Mouse (Mus musculus) lung, embryonic 16.5 days (tissue): ENCODE results near the gene Nrxn2. TPM values are rescaled to one million over a fixed set of nuclear protein-coding genes. Genes with fewer than 3 reads are reported as not detected.

ENCODE experiments used
- ATAC-seq: fragments of 200-750 bp; cut with Nextera tagmentation; 2 replicates; pipeline ENCODE4 v1.8.0; 2017; ENCODE audit warnings: low read depth, mild to moderate bottlenecking, moderate library complexity
- H3K27ac ChIP-seq: fragments of 300-500 bp; sonication (generic); 2 replicates; pipeline ENCODE4 v1.5.1; 2014; ENCODE audit warnings: mild to moderate bottlenecking, control low read depth, low read length
- H3K27me3 ChIP-seq: fragments of 300-500 bp; sonication (generic); 2 replicates; pipeline ENCODE4 v1.6.1; 2014; ENCODE audit warnings: low read depth, low read length, mixed read lengths; ENCODE audit not compliant: control insufficient read depth, insufficient read depth
- H3K36me3 ChIP-seq: fragments of 300-500 bp; sonication (generic); 2 replicates; pipeline ENCODE4 v1.6.1; 2014; ENCODE audit warnings: low read length; ENCODE audit not compliant: control insufficient read depth, insufficient read depth
- H3K4me1 ChIP-seq: fragments of 300-500 bp; sonication (generic); replicated peaks from 2 replicates; pipeline ENCODE4 v1.6.1; 2014; ENCODE audit warnings: low read length, mixed read lengths; ENCODE audit not compliant: control insufficient read depth, insufficient read depth
- H3K4me2 ChIP-seq: fragments of 300-500 bp; sonication (generic); 2 replicates; pipeline ENCODE4 v1.6.1; 2014; ENCODE audit warnings: low read depth, low read length, control low read depth
- H3K4me3 ChIP-seq: fragments of 300-500 bp; sonication (generic); 2 replicates; pipeline ENCODE4 v1.5.1; 2014; ENCODE audit warnings: mild to moderate bottlenecking, low read length, control low read depth
- H3K9ac ChIP-seq: fragments of 300-500 bp; sonication (generic); 2 replicates; pipeline ENCODE4 v1.6.1; 2014; ENCODE audit warnings: low read length, control low read depth
- H3K9me3 ChIP-seq: fragments of 300-500 bp; sonication (generic); 2 replicates; pipeline ENCODE4 v1.6.1; 2016; ENCODE audit warnings: low read length; ENCODE audit not compliant: control insufficient read depth
- WGBS: fragments of 180-500 bp; shearing (Covaris S2); extraction: QIAGEN DNeasy Blood & Tissue Kit; methylation state at CpG from one replicate; pipeline ENCODE4 v1.1.7; 2014; 5-methylcytosine and 5-hydroxymethylcytosine counted together
- polyA plus RNA-seq: library from polyadenylated mRNA; unstranded; fragments of >200 nt; fragmentation: Nextera tagmentation; extraction: Ambion mirVana; gene quantifications from 2 replicates; pipeline ENCODE4 v1.2.1, GENCODE M21; 2015

Nrxn2 gene
- polyA plus RNA-seq, 1 experiment from 2014 or later, result 0.88 TPM

- peaks cover 59% of the 10 kb centered on the region for H3K36me3 ChIP-seq
These were observed 41.0 kb upstream of the Nrxn2 start for GRCm38 (mm10) chr19:6377327-6378040.

GRCm38 (mm10) chr19:6380411-6381166 lies 37.9 kb upstream of the Nrxn2 start:
- peaks cover 32% of the 10 kb centered on the region for H3K36me3 ChIP-seq
- H3K27me3 ChIP-seq, result no peaks in the 10 kb centered on the region
- no peak overlapping the region for H3K4me3 ChIP-seq
- 0 out of 2 replicates have a peak, but pooled peaks have one; percentile 3 for ATAC-seq
- peaks cover 19% of the 10 kb centered on the region for H3K4me1 ChIP-seq
- no peak overlapping the region for H3K27ac ChIP-seq
- H3K4me2 ChIP-seq, result no peak overlapping the region
- WGBS, result 86% methylated on average over 9 of the region's 9 CpGs
- H3K9me3 ChIP-seq, result no peaks in the 10 kb centered on the region
- no peak overlapping the region for H3K9ac ChIP-seq

More at GRCm38 (mm10) chr19:6377327-6378040, 41.0 kb upstream of the Nrxn2 start:
- no peaks in the 10 kb centered on the region for H3K4me1 ChIP-seq
- H3K4me3 ChIP-seq, result no peak overlapping the region
- no peak overlapping the region for H3K4me2 ChIP-seq
- no peak for ATAC-seq
- WGBS, result 79% methylated on average over 11 of the region's 11 CpGs
- H3K9ac ChIP-seq, result no peak overlapping the region
- H3K27ac ChIP-seq, result no peak overlapping the region
- no peaks in the 10 kb centered on the region for H3K9me3 ChIP-seq
- H3K27me3 ChIP-seq, result no peaks in the 10 kb centered on the region

GRCm38 (mm10) chr19:6381238-6381637 lies 37.3 kb upstream of the Nrxn2 start:
- peaks cover 19% of the 10 kb centered on the region for H3K4me1 ChIP-seq
- 87% methylated on average over 5 of the region's 5 CpGs for WGBS
- no peak overlapping the region for H3K4me2 ChIP-seq
- no peak overlapping the region for H3K9ac ChIP-seq
- no peaks in the 10 kb centered on the region for H3K27me3 ChIP-seq
- ATAC-seq, result no peak
- no peaks in the 10 kb centered on the region for H3K9me3 ChIP-seq
- H3K36me3 ChIP-seq, result peaks cover 25% of the 10 kb centered on the region
- no peak overlapping the region for H3K27ac ChIP-seq
- no peak overlapping the region for H3K4me3 ChIP-seq

- H3K36me3 ChIP-seq, result peaks cover 14% of the 10 kb centered on the region
- ATAC-seq, result no peak
- no peak overlapping the region for H3K4me3 ChIP-seq
- H3K27me3 ChIP-seq, result no peaks in the 10 kb centered on the region
- H3K4me1 ChIP-seq, result peaks cover 19% of the 10 kb centered on the region
- no peak overlapping the region for H3K4me2 ChIP-seq
- no peaks in the 10 kb centered on the region for H3K9me3 ChIP-seq
- H3K27ac ChIP-seq, result no peak overlapping the region
- WGBS, result 47% methylated on average over 4 of the region's 4 CpGs
- no peak overlapping the region for H3K9ac ChIP-seq
These were observed 36.1 kb upstream of the Nrxn2 start for GRCm38 (mm10) chr19:6382323-6382924.

- peaks cover 19% of the 10 kb centered on the region for H3K4me1 ChIP-seq
- ATAC-seq, result peak; percentile 1; the same call in 1 of the 2 replicates
These were observed 35.1 kb upstream of the Nrxn2 start for GRCm38 (mm10) chr19:6383470-6383869.

GRCm38 (mm10) chr19:6384128-6384527 lies 34.4 kb upstream of the Nrxn2 start, which contains the start of gene Pygm:
Gene Pygm, plus strand, starts transcription at chr19:6384399.
- H3K4me1 ChIP-seq, result peaks cover 19% of the 10 kb centered on the region

More at GRCm38 (mm10) chr19:6383470-6383869, 35.1 kb upstream of the Nrxn2 start:
- Histone ChIP-seq H3K4me3 (no peak overlapping the region), H3K27ac (peak overlapping the region; percentile 67), H3K36me3 (peaks cover 7% of the 10 kb centered on the region; the same call in 1 of the 2 replicates), H3K4me2 (no peak overlapping the region), H3K9me3 (no peaks in the 10 kb centered on the region), H3K9ac (0 out of 2 replicates have a peak overlapping the region, but pooled peaks have one; percentile 12), H3K27me3 (no peaks in the 10 kb centered on the region)
- WGBS, result 39% methylated on average over 5 of the region's 5 CpGs

GRCm38 (mm10) chr19:6384954-6385353 lies 33.6 kb upstream of the Nrxn2 start:
- H3K4me2 ChIP-seq, result peak overlapping the region; percentile 41
- H3K4me1 ChIP-seq, result peaks cover 19% of the 10 kb centered on the region
- WGBS, result 66% methylated on average over 11 of the region's 11 CpGs
- H3K9me3 ChIP-seq, result no peaks in the 10 kb centered on the region
- no peaks in the 10 kb centered on the region for H3K27me3 ChIP-seq
- no peak for ATAC-seq
- H3K27ac ChIP-seq, result no peak overlapping the region
- H3K9ac ChIP-seq, result peak overlapping the region; percentile 6
- H3K4me3 ChIP-seq, result peak overlapping the region; percentile 1; the same call in 1 of the 2 replicates
- H3K36me3 ChIP-seq, result no peaks in the 10 kb centered on the region

More at GRCm38 (mm10) chr19:6384128-6384527, 34.4 kb upstream of the Nrxn2 start, which contains the start of gene Pygm:
- peak within 1 kb of the TSS; percentile 1; the same call in 1 of the 2 replicates for H3K4me3 ChIP-seq
- peaks cover 2% of the 10 kb centered on the region; the same call in 1 of the 2 replicates for H3K36me3 ChIP-seq
- H3K27ac ChIP-seq, result peak within 1 kb of the TSS; percentile 67
- 14% methylated on average over 7 of the region's 7 CpGs for WGBS
- peak within 1 kb of the TSS; percentile 41 for H3K4me2 ChIP-seq
- ATAC-seq, result peak; percentile 86
- no peaks in the 10 kb centered on the region for H3K9me3 ChIP-seq
- H3K9ac ChIP-seq, result peak within 1 kb of the TSS; percentile 33
- H3K27me3 ChIP-seq, result no peaks in the 10 kb centered on the region

- H3K9me3 ChIP-seq, result no peaks in the 10 kb centered on the region
- H3K4me2 ChIP-seq, result peak overlapping the region; percentile 41
- no peak overlapping the region for H3K4me3 ChIP-seq
- H3K36me3 ChIP-seq, result no peaks in the 10 kb centered on the region
- ATAC-seq, result no peak
- no peaks in the 10 kb centered on the region for H3K27me3 ChIP-seq
- H3K27ac ChIP-seq, result no peak overlapping the region
- peaks cover 19% of the 10 kb centered on the region for H3K4me1 ChIP-seq
- WGBS, result 70% methylated on average over 5 of the region's 5 CpGs
- no peak overlapping the region for H3K9ac ChIP-seq
These were observed 33.1 kb upstream of the Nrxn2 start for GRCm38 (mm10) chr19:6385419-6385818.

GRCm38 (mm10) chr19:6385821-6386220 lies 32.7 kb upstream of the Nrxn2 start:
- Histone ChIP-seq H3K36me3 (no peaks in the 10 kb centered on the region), H3K27me3 (no peaks in the 10 kb centered on the region), H3K4me1 (peaks cover 19% of the 10 kb centered on the region), H3K4me2 (no peak overlapping the region), H3K4me3 (no peak overlapping the region), H3K9me3 (no peaks in the 10 kb centered on the region), H3K9ac (no peak overlapping the region), H3K27ac (no peak overlapping the region)
- WGBS, result 76% methylated on average over 7 of the region's 7 CpGs
- no peak for ATAC-seq
